ENCODE assay signal across 16 mouse cellular contexts in the genomic region with DNA sequence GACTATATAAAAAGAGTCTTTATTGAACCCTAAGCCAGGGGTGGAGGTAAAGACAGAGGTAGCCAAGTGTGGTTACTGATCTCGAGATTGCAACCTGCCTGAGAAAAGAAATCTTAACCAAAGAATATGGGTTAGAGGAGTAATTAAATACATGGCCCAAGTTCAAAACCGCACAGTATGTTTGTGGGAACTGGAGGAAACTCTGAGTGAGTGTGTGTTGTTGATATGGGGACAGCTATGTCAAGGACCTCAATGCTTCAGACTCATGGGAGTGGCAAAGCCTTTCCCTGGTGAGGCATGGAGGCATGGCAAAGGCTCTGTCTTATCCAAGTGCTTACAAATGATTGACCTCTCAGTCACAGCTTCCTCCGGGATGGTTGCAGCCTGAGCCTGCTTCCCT.
"Had no signal": no experiment of that assay in that cellular context is flagged by ENCODE, and none has a peak within 500 bp of the region (broad histone marks: within the 10 kb centered on the region; RNA-seq: fewer than 3 reads in every experiment).

No protein-coding gene starts in this region.

- H3K9me3 ChIP-seq: limb, embryonic 13.5 days; midbrain, embryonic 10.5 days; neural tube, embryonic 12.5 days; stomach, embryonic 15.5 days had no signal

- DNase-seq: kidney, adult 8-10 months; kidney, postnatal 25 days; left cerebral cortex, postnatal 4 days; lung, embryonic 14.5 days; midbrain, embryonic 14.5 days; retina, postnatal 1 day; right cerebral cortex, postnatal 4 days; spleen, adult 18-20 months; thymus, postnatal 36 days had no signal

- H3K9ac ChIP-seq: limb, embryonic 13.5 days; liver, embryonic 14.5 days; lung, embryonic 14.5 days; neural tube, embryonic 12.5 days; stomach, embryonic 15.5 days had no signal

- ATAC-seq: intestine, embryonic 16.5 days had no signal

- H3K4me1 ChIP-seq: stomach, embryonic 15.5 days had no signal

- H3K27me3 ChIP-seq: limb, embryonic 13.5 days; neural tube, embryonic 12.5 days; stomach, embryonic 15.5 days had no signal

- H3K4me3 ChIP-seq: layer of hippocampus, adult 2 months; limb, embryonic 13.5 days; midbrain, embryonic 10.5 days; neural tube, embryonic 12.5 days; stomach, embryonic 15.5 days had no signal

- H3K36me3 ChIP-seq: limb, embryonic 13.5 days; midbrain, embryonic 10.5 days; neural tube, embryonic 12.5 days; stomach, embryonic 15.5 days had no signal

- H3K4me2 ChIP-seq: limb, embryonic 13.5 days; lung, embryonic 14.5 days; neural tube, embryonic 12.5 days; stomach, embryonic 15.5 days had no signal

- H3K27ac ChIP-seq: layer of hippocampus, adult 2 months; limb, embryonic 13.5 days; liver, embryonic 14.5 days; midbrain, embryonic 10.5 days; neural tube, embryonic 12.5 days; stomach, embryonic 15.5 days had no signal
